Comparison of ENCODE assay signal across 24 mouse cellular contexts in the genomic region with DNA sequence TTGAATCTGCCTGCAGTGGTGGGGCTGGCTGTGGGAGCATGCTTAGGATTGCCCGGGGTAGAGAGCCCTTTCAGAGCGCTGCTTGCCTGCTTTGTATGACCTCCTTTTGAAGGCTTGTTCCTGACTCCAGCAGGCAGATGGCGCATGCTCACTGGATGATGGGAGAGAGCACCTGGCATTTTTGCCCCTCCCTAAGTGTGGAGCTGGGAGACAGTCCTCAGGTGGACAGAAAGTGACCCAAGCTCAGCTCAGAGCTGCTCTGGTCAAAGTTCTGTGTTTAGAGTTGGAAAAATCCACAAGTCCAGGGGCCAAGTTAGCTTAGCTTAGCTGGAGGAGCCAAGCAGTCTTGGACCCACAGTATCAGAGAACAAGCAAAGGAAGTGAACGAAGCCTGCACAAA.
DNase-seq lines count a peak whose midpoint lies in the region; ATAC-seq and TF ChIP-seq lines count a peak whose summit lies in the region.
"Had no signal": no experiment of that assay in that cellular context is flagged by ENCODE, and none has a peak within 500 bp of the region (broad histone marks: within the 10 kb centered on the region; RNA-seq: fewer than 3 reads in every experiment).

No protein-coding gene starts in this region.

- TF ChIP-seq CTCF in brain, embryonic 14.5 days (IDR thresholded peaks at IDR 0.05; ENCODE audit: borderline replicate concordance, extremely low read depth, insufficient read depth, insufficient read length), result peak; percentile 10; the same call in 1 of the 2 replicates
- TF ChIP-seq CTCF in liver, postnatal 0 days (IDR thresholded peaks at IDR 0.05; ENCODE audit: low read depth), result peak; percentile 37

- H3K9ac ChIP-seq in heart, embryonic 12.5 days, result no peak overlapping the region
- H3K9ac ChIP-seq in liver, embryonic 11.5 days (ENCODE audit: low read depth, low read length), result no peak overlapping the region
- no peak overlapping the region for H3K9ac ChIP-seq in liver, postnatal 0 days (replicated peaks)
- H3K9ac ChIP-seq: embryonic facial prominence, embryonic 15.5 days; limb, embryonic 12.5 days; midbrain, embryonic 15.5 days; neural tube, embryonic 15.5 days; stomach, embryonic 15.5 days had no signal

- H3K4me2 ChIP-seq in heart, embryonic 12.5 days, result no peak overlapping the region
- no peak overlapping the region for H3K4me2 ChIP-seq in liver, embryonic 11.5 days
- no peak overlapping the region for H3K4me2 ChIP-seq in liver, postnatal 0 days (ENCODE audit: low read depth, low read length)
- H3K4me2 ChIP-seq: embryonic facial prominence, embryonic 15.5 days; limb, embryonic 12.5 days; midbrain, embryonic 15.5 days; neural tube, embryonic 15.5 days; stomach, embryonic 15.5 days had no signal

- H3K9me3 ChIP-seq in heart, embryonic 12.5 days (replicated peaks), result peaks cover 8% of the 10 kb centered on the region
- H3K9me3 ChIP-seq in liver, embryonic 11.5 days (ENCODE audit: control insufficient read depth, low read length), result peaks cover 4% of the 10 kb centered on the region; the same call in 1 of the 2 replicates
- peaks cover 8% of the 10 kb centered on the region for H3K9me3 ChIP-seq in liver, postnatal 0 days (ENCODE audit: low read length)
- H3K9me3 ChIP-seq: midbrain, embryonic 15.5 days; neural tube, embryonic 15.5 days; stomach, embryonic 15.5 days had no signal

- ATAC-seq in heart, embryonic 12.5 days (ENCODE audit: insufficient number of reproducible peaks, low FRiP score), result no peak
- ATAC-seq in liver, embryonic 11.5 days (replicated peaks; ENCODE audit: low FRiP score), result no peak
- ATAC-seq in liver, postnatal 0 days, result no peak
- ATAC-seq: midbrain, embryonic 15.5 days had no signal

- H3K27ac ChIP-seq in heart, embryonic 12.5 days (ENCODE audit: poor library complexity, severe bottlenecking), result peak overlapping the region; percentile 88; the same call in 1 of the 2 replicates
- H3K27ac ChIP-seq in liver, embryonic 11.5 days (ENCODE audit: low read depth, low read length), result no peak overlapping the region
- H3K27ac ChIP-seq in liver, postnatal 0 days (ENCODE audit: low read depth), result no peak overlapping the region
- H3K27ac ChIP-seq: embryonic facial prominence, embryonic 15.5 days; limb, embryonic 12.5 days; midbrain, embryonic 15.5 days; neural tube, embryonic 15.5 days; stomach, embryonic 15.5 days had no signal

- no peak overlapping the region for H3K4me3 ChIP-seq in heart, embryonic 12.5 days
- no peak overlapping the region for H3K4me3 ChIP-seq in liver, embryonic 11.5 days (ENCODE audit: low read depth, low read length)
- no peak overlapping the region for H3K4me3 ChIP-seq in liver, postnatal 0 days (ENCODE audit: low read depth, low read length)
- H3K4me3 ChIP-seq: embryonic facial prominence, embryonic 15.5 days; limb, embryonic 12.5 days; megakaryocyte, embryonic 14.5 days; midbrain, embryonic 15.5 days; neural tube, embryonic 15.5 days; stomach, embryonic 15.5 days had no signal

- TF ChIP-seq POLR2A in brain, embryonic 14.5 days (IDR thresholded peaks at IDR 0.05; ENCODE audit: borderline replicate concordance, extremely low read depth, insufficient read depth, insufficient read length, poor library complexity, severe bottlenecking), result no peak

- DNase-seq in heart, adult 18-20 months, result no peak
- peak; percentile 19 for DNase-seq in liver
- no peak for DNase-seq in liver, embryonic 11.5 days (ENCODE audit: low spot score)
- no peak for DNase-seq in brain, embryonic 14.5 days (ENCODE audit: low read depth)
- no peak for DNase-seq in liver, postnatal 0 days
- DNase-seq in adrenal gland, adult 18-20 months (ENCODE audit: low spot score in 2 of 2), result no peak
- no peak for DNase-seq in left cerebral cortex, adult 11 months (ENCODE audit: low spot score)
- DNase-seq: adrenal gland, postnatal 36 days; cerebellum, adult 18-20 months; cerebellum, postnatal 25 days; embryo, embryonic 11 days; kidney, adult 18-20 months; kidney, postnatal 10 days; lung, postnatal 10 days; right cerebral cortex, postnatal 25 days; thymus, adult 2 months had no signal

- H3K4me1 ChIP-seq in heart, embryonic 12.5 days (replicated peaks), result peaks cover 25% of the 10 kb centered on the region
- no peaks in the 10 kb centered on the region for H3K4me1 ChIP-seq in liver, embryonic 11.5 days (replicated peaks; ENCODE audit: control insufficient read depth, insufficient read depth, low read length)
- H3K4me1 ChIP-seq in liver, postnatal 0 days (ENCODE audit: insufficient read depth), result 0 out of 2 replicates have a peak, but pooled peaks cover 2% of the 10 kb centered on the region
- H3K4me1 ChIP-seq: embryonic facial prominence, embryonic 15.5 days; limb, embryonic 12.5 days; stomach, embryonic 15.5 days had no signal

- H3K27me3 ChIP-seq in heart, embryonic 12.5 days (replicated peaks), result no peaks in the 10 kb centered on the region
- no peaks in the 10 kb centered on the region for H3K27me3 ChIP-seq in liver, embryonic 11.5 days (replicated peaks; ENCODE audit: control insufficient read depth, insufficient read depth, low read length)
- no peaks in the 10 kb centered on the region for H3K27me3 ChIP-seq in liver, postnatal 0 days (ENCODE audit: insufficient read depth, low read length)
- H3K27me3 ChIP-seq: embryonic facial prominence, embryonic 15.5 days; limb, embryonic 12.5 days; midbrain, embryonic 15.5 days; neural tube, embryonic 15.5 days; stomach, embryonic 15.5 days had no signal

- WGBS in heart, embryonic 12.5 days, result 80% methylated on average over 4 of the region's 4 CpGs
- WGBS in liver, embryonic 11.5 days, result 96% methylated on average over 4 of the region's 4 CpGs
- WGBS in liver, postnatal 0 days (ENCODE audit: insufficient replicate concordance), result 88% methylated on average over 4 of the region's 4 CpGs

- H3K36me3 ChIP-seq in heart, embryonic 12.5 days, result 0 out of 2 replicates have a peak, but pooled peaks cover 2% of the 10 kb centered on the region
- no peaks in the 10 kb centered on the region for H3K36me3 ChIP-seq in liver, embryonic 11.5 days (ENCODE audit: control insufficient read depth, insufficient read depth, low read length)
- H3K36me3 ChIP-seq in liver, postnatal 0 days (replicated peaks; ENCODE audit: insufficient read depth, low read length), result no peaks in the 10 kb centered on the region
- H3K36me3 ChIP-seq: embryonic facial prominence, embryonic 15.5 days; G1E; limb, embryonic 12.5 days; midbrain, embryonic 15.5 days; neural tube, embryonic 15.5 days; stomach, embryonic 15.5 days had no signal

- TF ChIP-seq EP300 in liver, postnatal 0 days (IDR thresholded peaks at IDR 0.05; ENCODE audit: low read depth), result no peak
